Mouse (Mus musculus): ENCODE measurements around the gene Cspg5.
A peak's percentile ranks its signal among the peaks of the same experiment; 100 is the strongest.

Gene Cspg5

GRCm38 (mm10) chr9:110243221-110243833, at the start of gene Cspg5:
Gene Cspg5 (plus strand): TSS chr9:110243783.
- DNase-seq (ENCODE audit: low spot score) = no peak

DNA sequence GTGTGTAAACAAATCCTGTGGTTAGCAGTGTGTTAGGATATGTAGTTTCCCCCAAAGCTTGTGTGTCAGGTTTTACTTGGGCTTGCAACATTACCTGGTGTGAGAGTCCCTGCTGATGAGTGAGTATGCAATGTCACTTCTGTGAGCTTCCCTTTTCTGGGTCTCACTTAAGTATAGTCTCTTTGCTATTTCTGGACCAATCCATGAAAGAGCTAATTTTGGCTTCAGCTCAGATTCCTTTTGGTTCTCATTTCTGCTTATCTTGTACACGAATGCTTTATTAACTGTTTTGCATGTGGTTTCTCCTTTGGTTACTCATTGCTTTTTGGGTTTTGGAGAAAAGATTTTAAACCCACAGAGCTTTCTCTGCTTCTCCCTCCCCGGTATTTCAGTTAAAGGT, 43.7 kb upstream of the Cspg5 start:
- no peak for DNase-seq (ENCODE audit: low spot score)

DNA sequence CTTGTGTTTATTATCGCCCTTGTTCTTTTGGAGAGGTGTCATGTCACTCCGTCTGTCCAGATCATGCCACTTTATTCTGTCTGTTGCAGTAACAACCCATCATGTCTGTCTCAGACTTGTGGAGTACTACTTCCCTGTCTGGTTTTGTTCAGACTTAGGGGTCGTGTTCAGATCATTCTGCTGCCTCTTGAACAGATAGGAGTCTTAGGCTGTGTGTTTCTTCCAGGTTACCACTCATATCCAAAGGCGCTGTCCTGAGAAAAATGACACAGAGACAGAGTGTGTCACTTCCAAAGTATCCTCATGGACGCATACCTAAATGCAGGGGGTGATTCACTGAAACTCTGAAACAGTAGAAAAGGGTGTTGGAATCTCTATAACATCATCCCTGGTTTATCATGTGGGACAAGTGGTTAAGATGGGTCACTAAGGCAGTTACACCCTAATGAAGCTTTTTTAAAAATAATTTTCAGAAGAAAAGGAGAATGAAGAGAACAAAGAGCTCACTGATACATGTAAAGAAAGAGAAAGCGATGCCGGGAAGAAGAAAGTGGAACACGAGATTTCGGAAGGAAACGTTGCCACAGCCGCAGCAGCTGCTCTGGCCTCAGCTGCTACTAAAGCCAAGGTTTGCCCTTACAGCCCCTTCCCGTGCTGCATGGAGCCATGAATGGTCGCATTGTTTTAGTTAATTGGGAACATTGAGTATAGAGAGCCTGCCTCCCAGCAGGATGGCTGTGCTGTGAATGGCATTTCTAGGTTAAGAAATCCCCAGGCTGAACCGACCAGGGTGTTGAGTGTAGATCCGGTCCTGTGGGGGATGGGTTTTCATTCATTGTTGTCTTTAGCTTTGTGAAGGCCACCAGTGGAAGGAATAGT, 37.8 kb upstream of the Cspg5 start:
- DNase-seq (ENCODE audit: low spot score) = no peak

DNA sequence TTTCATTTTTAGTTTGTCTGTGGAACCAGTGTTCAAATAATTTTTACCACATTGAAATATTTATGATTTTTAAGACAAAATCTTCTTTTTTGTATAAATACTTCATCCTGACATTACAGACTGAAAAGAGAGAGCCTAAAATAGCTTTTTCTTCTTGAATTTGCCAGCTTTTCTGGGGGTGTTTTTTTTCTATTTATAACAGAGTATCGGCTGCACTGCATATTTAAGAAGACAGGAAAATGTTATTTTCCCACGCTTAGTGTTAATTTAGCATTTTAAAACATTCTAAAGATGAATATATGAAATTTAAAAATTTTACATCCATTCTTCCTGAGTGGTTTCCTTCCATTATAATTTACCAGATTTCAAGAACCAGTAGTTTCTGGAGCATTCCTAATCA, 37.1 kb upstream of the Cspg5 start:
- no peak for DNase-seq (ENCODE audit: low spot score)

DNA sequence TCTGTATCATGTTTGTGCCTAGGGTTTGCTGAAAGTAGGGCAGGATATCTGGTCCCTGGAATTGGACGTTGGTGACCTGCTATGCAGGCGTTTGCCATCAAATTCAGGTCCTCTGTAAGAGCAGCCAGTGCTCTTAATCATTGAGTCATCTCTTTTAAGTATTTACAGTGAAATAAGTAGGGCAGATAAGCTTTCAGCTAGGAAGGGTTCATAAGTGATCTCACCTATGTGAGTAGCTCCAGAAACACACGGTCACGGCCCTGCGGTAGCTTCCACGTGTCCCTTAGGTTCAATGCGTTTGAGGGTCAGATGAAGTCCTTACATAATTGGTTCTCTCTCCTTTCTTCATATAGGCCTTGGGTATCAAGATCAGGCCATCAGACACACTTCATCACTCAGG, 35.3 kb upstream of the Cspg5 start:
- no peak for DNase-seq (ENCODE audit: low spot score)

DNA sequence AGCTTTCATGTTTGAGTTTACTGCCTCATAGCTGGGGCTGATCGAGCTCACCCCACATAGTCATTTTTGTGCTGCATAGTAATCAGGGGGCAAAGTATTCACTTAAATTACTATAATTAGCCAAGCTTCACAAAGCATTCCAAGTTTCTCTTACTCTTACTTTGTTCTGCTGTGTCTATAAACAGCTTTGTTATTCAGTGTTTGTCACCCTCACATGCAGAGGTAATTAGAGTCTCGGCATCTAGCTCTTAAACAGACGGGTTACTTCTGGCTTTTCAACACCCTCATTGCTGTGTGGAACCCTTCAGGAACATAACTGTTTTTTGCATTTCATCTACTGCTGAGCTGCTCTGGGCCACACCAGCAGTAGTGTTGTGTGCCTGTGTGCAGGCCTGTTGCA, 34.6 kb upstream of the Cspg5 start:
- no peak for DNase-seq (ENCODE audit: low spot score)

GRCm38 (mm10) chr9:110224273-110224672, 19.3 kb upstream of the Cspg5 start:
- DNase-seq (ENCODE audit: low spot score) = no peak

DNA sequence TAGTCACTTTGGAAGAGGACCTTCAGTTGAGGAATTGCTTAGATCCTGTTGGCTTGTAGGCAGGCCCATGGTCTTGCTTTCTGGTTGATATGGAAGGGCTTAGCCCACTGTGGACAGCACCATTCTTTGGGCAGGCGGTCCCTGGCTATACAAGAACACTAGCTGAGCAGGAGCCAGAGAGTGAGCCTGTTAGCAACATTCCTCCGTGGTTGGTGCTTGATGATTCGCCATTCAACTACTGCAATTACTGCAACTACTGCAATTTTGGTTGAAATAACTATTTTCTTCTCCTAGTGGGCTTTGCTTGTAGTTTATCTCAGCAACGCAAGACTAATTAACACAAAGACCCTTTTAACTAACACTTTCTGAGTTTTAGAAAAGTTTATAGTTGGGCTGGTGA, 17.4 kb upstream of the Cspg5 start:
- no peak for DNase-seq (ENCODE audit: low spot score)

- DNase-seq (ENCODE audit: low spot score) = no peak
Measured at GRCm38 (mm10) chr9:110228671-110229070, 14.9 kb upstream of the Cspg5 start.

DNA sequence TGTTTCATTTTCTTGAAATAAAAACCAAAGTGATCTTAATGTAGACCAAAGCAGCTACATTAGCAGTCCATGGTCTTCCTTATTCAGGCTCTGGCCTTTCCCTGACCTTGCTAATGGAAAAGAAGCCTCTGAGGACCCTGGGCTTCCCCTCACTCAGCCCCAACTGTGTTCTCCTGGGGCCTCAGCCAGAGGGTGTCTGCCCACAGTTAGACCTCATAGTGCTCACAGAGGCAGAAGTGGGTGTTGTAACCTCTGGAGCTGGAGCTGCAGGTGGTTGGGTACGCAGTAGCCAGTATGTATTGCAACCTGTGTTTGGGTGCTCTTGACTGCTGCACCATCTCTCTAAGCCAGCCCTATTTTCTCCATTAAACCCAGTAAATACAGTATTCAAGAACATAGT, 14.5 kb upstream of the Cspg5 start:
- no peak for DNase-seq (ENCODE audit: low spot score)

DNA sequence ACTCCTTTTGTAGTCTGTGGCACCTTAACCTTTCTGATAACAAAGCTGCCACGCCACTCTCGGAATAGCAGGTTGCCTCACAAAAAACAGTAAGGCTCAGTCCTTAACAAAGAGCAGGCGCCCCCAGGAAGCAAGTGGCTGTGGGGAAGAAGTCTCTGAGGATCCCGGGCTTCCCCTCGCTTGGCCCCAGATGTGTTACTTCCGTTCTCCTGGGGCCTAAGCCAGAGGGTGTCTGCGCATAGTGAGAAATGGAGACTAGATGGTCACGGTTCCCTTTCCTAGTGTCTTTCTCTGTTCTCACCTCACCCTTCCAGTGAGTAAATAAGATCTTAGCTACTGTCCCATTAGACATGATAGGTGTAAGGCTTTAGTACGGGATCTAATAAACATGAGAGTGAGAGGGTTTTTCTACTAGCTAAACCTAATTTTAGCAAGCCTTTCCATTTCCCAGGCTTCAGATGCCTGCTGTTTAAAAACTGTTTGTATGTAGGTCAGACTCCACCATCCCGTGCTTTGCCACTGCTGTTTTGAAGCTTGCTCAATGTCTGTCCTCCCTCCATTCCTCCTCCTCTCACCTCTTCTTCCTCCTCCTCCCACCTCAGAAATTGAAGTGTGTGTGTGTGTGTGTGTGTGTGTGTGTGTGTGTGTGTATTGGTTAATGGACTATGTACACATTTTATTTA, 13.9 kb upstream of the Cspg5 start:
- DNase-seq (ENCODE audit: low spot score) = no peak

DNA sequence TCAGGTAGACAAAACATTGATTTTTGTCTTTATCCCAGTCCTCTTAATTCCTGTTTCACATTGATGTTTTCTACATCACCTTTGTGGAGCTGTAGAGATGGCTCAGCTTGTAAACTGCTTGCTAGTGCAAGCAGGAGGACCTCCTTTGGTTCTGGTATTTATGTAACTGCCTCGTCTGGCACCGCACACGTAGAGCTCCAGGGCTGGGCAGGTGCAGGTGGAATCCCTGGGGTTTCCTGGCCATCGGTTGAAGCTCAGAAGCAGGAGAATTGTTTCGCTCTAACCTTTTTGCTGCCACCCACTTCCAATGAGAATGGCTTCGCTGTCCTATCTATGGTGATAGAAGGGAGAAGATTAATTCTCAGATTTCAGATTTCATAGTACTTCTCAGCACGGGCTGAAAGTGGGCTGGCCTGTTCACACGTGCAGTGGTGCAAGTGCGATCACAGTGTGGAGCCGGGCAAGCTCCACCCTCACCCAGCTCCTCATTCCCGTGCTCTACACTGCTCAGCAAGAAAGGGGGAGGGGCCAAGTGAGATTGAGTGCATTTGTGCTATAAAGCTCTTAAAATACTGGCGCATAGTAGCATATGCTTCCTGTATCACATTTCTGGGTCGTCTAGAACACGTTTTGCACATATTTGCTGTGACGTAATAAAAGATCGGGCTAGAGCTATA, 13.1 kb upstream of the Cspg5 start:
- no peak for DNase-seq (ENCODE audit: low spot score)

DNA sequence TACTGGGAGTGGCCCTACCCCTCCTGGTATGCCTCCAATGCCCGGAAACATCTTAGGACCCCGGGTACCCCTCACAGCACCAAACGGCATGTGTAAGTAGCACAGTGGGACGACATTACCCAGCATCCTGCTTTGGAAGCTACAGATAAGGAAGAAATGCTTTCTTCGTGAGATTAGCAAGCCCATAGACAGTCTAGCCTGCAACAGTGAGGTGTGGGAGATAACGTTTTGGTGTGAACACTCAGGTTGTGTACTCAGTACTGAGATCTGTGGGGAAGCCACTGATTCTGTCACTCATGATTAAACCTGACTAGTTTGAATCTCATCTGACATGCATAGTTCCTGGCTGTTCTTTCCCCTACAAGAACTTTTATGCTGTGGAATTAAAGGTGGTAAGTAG, 8.6 kb upstream of the Cspg5 start:
- no peak for DNase-seq (ENCODE audit: low spot score)

- no peak for DNase-seq (ENCODE audit: low spot score)
Measured at GRCm38 (mm10) chr9:110244567-110244888, 945 bp downstream of the Cspg5 start.

GRCm38 (mm10) chr9:110244889-110245589, 1.5 kb downstream of the Cspg5 start:
- DNase-seq (ENCODE audit: low spot score) = peak; percentile 21

DNA sequence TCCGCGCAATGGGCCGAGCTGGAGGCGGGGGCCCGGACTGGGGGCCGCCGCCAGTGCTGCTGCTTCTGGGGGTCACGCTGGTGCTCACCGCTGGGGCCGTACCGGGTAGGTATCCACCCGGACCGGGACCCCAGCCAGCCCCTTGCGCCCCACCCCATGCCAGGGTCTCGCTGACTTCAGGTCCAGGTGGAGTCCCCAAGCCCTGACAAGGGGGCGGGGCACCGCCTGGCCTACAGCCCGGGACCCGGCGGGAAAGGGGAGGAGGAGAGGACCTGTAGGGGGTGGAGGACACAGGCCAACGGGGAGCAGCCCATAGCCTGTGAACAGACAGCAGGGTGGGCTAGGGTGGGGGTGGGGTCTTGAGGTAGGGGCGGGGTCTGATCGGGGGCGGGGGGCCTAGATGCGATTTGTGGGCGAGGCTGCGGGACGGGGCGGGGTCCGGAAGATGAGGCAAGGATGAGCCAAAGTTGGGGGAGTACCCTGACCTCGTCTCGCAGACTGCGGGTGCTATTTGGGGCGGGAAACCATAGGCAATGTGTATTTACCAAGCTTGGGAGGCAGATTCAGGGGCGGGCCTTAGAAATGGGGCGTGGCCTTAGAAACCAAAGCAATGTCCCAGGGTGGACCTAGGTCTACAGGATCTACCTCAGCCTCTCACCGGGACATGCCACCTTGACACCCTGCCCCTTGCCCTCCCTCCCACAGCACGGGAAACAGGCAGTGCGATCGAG, 2.2 kb downstream of the Cspg5 start:
- peak; percentile 34 for DNase-seq (ENCODE audit: low spot score)

GRCm38 (mm10) chr9:110246321-110246640, 2.7 kb downstream of the Cspg5 start:
- no peak for DNase-seq (ENCODE audit: low spot score)

DNA sequence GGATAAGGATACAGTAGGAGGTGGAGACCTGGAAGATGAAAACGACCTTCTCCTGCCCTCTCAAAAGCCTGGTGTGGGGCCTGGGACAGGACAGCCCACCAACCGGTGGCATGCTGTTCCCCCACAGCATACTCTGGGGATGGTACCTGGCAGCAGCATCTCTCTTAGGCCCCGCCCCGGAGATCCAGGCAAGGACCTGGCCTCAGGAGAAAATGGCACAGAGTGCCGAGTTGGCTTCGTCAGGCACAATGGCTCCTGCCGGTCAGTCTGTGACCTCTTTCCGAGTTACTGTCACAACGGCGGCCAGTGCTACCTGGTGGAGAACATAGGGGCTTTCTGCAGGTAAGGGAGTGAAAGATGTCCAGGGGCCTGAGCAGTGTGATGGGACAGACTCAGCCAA, 3.5 kb downstream of the Cspg5 start:
- no peak for DNase-seq (ENCODE audit: low spot score)

- DNase-seq (ENCODE audit: low spot score) = no peak
Measured at GRCm38 (mm10) chr9:110248861-110249260, 5.3 kb downstream of the Cspg5 start.

- no peak for DNase-seq (ENCODE audit: low spot score)
Measured at GRCm38 (mm10) chr9:110249823-110250543, 6.4 kb downstream of the Cspg5 start.

GRCm38 (mm10) chr9:110250776-110251175, 7.2 kb downstream of the Cspg5 start:
- DNase-seq (ENCODE audit: low spot score) = no peak
